Mouse (Mus musculus): ENCODE results near the gene Mtor. TPM values are rescaled to one million over a fixed set of nuclear protein-coding genes. Genes with fewer than 3 reads are reported as not detected.

Gene Mtor
- polyA plus RNA-seq, 1 experiment = 9.4 TPM

DNA sequence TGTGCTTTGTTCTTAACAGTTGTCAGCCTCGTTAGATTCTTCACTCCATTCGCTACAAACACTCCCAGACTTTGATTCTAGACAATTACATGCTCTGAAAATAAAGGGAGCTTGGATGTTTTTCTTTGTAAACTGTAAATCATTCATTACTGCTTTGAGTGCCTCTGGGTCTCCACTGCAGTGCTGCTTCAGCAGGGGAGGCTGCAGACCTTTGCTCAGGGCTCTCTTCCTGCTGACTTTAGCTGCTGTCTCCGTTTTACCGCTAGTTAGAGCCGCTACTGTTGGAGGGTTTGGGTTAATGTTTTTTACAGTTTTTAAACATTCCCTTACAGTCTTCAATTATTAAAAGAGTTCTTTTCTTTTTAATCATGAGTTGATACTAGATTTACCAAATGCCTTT lies 25.1 kb downstream of the Mtor start:
- 83% methylated on average over 5 of the region's 5 CpGs for WGBS
- DNase-seq (ENCODE audit: low read depth, low spot score) = no peak

DNA sequence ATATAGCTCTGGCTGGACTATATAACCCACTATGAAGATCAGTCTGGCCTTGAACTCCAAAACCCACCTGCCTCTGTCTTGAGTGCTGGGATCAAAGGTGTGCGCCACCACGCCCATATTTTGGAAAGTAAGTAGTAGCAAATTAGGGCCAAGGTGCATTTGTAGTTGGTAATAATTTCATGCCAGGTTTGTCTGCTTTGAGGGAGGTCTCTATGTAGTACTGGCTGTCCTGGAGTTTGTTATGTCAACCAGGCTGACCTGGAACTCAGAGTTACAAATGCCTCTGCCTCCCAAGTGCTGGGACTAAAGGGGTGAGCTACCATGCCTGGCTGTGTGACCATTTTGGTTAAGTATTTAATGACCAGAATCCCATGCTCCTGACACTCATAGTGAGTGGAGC lies 31.8 kb downstream of the Mtor start:
- no peak for DNase-seq (ENCODE audit: low read depth, low spot score)
- 96% methylated on average over 2 of the region's 2 CpGs for WGBS

DNA sequence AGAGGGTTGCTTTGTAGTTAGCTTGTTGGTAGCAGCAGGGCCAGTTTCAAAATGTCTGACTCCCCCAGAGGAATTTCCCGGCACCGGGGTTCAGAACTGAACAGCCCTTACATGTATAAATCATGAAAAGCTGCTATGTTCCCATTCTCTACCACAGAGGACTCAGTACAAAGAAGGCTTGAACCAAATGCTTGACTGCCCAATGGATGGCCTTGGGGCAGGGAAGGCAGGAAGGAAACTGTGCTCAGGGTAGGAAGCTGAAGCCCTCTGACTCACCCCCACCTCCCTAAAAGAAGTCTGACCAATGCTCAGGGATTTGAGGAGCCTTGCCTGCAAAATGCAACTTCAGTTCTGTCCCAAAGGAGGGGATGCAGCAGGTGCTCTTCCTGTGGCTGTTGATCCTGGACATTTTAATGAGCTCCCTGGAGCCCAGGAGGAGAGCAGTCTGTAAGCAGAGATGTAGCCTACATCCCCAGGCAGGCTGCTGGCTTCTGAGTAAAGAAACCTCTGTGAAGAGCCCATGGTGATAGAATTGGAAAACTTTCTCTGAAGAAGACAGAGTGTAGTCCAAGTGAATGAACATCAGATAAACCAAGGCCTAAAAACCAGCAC lies 33.3 kb downstream of the Mtor start:
- DNase-seq (ENCODE audit: low read depth, low spot score) = no peak
- WGBS = 96% methylated on average over 2 of the region's 2 CpGs

DNA sequence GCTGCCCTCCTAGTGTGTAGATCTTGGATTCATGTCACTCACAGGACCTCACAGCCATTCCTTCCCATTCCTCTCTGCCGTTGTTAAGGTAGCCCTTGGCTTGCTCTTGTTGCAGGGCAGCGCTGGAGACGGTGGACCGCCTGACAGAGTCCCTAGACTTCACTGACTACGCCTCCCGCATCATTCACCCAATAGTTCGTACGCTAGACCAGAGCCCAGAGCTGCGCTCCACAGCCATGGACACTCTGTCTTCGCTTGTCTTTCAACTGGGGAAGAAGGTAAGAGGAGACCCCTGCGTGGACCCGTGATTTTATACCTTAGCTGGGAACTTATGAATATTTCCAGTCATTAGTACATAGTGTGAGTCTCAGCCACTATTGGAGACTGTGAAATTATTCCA lies 36.1 kb downstream of the Mtor start:
- 97% methylated on average over 12 of the region's 12 CpGs for WGBS

DNA sequence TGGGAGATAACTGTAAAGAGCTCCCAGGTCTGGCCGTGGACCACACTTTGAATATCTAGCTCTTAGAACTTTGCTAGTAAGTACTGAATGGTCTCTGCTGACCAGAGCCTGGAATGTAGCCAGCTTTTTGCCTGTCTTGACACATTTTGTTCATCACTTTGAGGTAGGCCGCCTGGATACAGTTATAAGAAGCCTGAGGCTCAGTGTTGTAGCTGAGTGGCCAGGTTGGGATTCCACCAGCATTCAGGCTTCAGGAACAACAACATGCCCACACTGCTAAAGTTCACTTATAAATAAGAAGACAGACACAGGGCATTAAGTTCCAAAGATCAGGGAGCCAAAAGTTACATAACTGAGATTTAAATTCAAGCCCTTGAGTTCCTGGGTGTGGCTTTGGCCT lies 39.4 kb downstream of the Mtor start:
- no peak for DNase-seq (ENCODE audit: low read depth, low spot score)
- 80% methylated on average over 2 of the region's 2 CpGs for WGBS

More for the DNA sequence above, 36.1 kb downstream of the Mtor start:
- no peak for DNase-seq (ENCODE audit: low read depth, low spot score)

DNA sequence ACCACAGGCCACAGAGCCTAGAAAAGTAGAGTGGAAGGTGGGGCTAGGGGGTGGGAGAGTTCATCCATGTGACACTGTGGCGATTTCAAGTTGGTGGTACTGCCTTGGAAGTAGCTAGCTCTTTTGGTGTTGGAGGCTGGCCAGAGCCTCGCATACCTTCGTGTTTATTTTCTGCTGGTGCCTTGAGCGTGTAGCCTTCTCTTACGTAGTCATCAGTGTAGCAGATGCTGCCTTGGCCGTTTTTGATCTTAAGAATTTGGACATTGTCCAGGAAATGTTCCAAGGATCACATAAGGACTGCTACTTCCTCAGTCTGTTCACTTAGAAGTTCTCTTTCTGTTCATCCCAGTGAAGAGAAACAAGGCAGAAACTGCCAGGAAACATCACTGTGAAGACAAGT lies 42.1 kb downstream of the Mtor start:
- DNase-seq (ENCODE audit: low read depth, low spot score) = no peak
- WGBS = 47% methylated on average over 6 of the region's 6 CpGs

DNA sequence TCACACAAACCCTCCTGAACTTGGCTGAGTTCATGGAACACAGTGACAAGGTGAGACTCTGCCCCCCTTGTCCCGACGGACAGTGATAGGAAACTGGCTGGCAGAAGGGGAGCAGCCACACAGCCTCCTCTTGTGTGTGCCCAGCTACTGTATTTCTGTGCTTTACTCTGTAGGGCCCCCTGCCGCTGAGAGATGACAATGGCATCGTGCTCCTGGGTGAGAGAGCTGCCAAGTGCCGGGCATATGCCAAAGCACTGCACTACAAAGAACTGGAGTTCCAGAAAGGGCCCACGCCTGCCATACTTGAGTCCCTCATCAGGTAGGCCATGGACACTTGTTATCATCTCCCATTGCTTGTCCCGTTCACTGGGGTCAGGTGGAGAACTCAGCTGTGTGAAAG lies 43.0 kb downstream of the Mtor start:
- no peak for DNase-seq (ENCODE audit: low read depth, low spot score)
- 90% methylated on average over 7 of the region's 7 CpGs for WGBS

DNA sequence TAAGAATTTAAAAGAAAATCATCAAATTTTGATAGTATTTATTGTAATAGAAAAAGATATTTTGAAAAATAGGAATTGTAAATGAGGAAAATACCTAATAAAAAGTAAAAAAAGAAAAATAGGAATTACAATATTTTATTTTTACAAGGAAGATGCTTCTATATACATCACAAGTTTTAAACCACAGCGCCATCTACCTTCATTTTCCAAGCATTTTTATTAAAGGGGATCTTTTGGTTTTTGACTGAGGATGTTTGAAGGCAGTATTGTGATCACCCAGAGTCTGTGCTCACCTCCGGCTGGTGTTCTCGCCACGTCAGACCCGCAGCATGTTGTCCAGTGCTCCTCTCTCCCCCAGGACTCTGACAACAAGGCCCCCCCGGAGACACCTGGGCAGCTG lies 46.7 kb downstream of the Mtor start:
- no peak for DNase-seq (ENCODE audit: low read depth, low spot score)
- 97% methylated on average over 6 of the region's 6 CpGs for WGBS

DNA sequence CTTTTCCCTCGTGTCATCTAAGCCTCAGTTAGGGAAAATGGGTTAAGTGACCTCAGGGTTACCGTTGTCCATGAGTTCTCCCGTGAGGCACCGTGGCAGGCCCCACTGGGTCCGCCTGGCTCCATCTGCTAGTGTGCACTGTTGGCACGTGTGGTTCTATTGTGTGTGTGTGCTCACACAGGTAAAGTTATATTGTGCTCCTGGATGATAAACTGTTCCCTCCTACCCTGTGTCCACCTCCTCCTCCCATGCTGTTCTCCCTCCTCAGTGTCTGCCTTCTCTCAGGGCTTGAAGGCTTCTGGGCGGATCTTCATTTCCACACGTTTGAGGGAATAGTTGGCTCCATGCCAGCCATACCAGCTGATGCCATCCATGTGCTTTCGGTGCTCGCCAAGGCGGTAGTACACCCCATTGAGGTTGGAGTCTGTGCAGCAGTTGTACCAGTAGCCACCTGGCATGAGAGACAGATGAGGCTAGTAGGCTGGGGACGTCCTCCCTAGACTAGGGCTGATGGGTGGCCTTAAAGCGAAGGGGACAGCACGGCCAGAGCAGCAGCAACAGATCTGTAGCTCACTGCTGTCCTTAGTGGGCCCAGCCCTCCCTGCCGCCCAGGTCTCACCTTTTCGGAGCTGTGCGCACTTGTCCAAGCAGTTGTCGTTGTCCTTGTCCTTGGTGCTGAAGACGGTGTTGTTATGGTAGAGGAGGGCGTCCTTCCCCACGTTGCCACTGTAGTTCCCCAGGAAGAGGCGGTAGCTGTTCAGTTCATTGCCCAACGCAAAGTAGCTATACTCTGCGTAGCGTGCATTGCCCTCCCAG lies 47.7 kb downstream of the Mtor start:
- DNase-seq (ENCODE audit: low read depth, low spot score) = no peak
- 87% methylated on average over 25 of the region's 25 CpGs for WGBS

DNA sequence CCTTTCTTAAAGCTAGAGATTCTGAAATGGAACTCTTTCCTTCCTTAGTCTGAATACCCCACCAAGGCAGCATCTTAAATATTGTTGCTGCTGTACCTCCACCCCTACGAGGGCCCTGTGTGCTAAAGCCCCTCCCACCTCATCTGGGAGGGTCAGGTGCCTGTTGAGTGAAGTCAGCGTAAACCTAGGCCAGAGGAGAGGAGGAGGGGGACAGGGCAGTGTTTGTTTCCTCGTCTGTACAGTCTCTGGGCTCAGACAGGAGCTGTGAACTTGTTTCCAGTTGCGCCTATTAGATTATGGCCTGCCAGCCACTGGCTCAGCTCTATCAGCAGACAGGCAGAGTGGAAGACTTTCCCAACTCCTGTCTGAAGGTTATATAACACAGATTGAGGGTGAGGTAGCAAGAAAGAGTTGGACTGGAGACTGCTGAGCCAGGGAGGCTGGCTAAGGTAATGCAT lies 52.0 kb downstream of the Mtor start, which contains the start of gene Angptl7:
TSS of gene Angptl7 (minus strand) at position 51 of the 458 bp plus-strand sequence.
- no peak for DNase-seq (ENCODE audit: low read depth, low spot score)
- 53% methylated on average over 4 of the region's 4 CpGs for WGBS

DNA sequence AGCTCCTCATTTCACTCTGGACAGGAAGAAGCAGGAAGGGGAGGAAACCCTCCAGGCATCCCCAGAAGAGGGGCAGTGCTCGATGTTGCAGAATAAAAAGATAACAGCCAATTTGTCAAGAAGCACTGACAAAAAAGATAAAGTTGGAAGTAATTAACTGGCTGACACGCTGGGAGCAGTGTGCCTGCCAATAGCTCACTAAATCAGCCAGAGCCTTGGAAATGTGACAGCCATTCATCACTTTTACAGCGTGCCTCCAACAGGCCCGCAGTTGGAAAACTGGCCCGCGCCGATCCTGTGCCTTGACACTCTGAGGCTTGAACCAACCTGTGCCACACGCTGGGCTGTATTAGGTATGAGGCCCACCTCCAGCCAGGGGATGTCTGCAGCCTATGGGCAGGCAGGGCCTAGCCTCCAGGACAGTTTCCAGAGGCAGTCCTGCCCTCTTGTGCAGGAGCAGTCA lies 56.1 kb downstream of the Mtor start:
- 30% methylated on average over 8 of the region's 8 CpGs for WGBS
- no peak for DNase-seq (ENCODE audit: low read depth, low spot score)

DNA sequence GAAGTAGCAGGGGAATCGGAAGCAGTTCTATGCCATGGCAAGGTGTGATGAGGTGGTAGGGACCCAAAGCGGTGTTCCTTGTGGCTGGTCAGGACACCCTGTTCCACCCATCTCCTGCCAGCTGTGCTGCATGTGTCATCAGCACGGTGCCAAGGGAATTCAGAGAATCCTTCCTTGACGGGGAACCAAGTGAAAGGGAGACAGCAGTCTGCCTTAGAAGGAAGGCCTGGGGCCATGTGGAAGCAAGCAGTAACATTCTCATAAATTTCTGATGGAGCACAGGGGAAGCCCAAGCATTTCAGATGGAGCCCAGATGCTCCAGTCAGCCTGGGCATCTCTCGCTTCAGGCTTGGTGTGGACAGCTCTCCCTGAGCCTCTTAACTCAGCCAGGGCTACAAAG lies 59.2 kb downstream of the Mtor start:
- no peak for DNase-seq (ENCODE audit: low read depth, low spot score)
- 82% methylated on average over 5 of the region's 5 CpGs for WGBS

DNA sequence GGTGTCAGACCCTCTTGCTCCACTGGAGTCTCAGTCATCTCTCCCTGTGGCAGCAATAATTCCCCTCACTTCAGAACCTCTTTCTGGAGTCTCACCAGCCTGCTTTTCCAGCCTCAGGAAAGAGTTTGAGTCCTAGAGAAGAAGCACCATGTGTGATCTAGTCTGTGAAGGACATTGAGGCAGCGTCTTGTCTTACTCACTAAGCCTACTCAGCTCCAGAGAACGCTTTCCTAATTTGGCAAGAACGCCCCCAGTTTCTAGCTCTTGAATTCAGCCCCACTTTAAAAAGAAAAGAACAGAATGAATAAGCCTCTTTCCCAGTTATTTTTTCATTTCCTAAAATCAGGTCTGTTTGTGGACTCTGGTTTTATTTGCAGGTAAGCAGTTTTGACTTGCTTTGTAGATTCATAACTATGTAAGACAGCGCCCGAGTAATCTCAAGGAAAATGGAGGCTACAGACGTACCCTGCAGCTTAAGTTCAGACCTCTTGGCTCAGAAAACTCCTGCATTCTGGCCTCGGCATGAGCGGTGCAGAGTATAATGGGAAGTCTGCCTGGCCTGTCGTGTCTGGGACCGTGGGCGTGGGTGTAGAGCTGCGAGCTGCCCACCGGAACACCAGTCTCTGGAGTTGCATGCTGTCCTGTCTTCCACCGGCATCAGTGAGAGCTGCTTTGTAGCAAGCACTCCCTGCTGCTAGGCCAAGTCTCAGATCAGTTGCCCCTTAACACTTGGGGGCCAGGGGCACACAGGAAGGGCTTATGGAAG lies 59.9 kb downstream of the Mtor start:
- DNase-seq (ENCODE audit: low read depth, low spot score) = no peak
- 93% methylated on average over 14 of the region's 14 CpGs for WGBS

DNA sequence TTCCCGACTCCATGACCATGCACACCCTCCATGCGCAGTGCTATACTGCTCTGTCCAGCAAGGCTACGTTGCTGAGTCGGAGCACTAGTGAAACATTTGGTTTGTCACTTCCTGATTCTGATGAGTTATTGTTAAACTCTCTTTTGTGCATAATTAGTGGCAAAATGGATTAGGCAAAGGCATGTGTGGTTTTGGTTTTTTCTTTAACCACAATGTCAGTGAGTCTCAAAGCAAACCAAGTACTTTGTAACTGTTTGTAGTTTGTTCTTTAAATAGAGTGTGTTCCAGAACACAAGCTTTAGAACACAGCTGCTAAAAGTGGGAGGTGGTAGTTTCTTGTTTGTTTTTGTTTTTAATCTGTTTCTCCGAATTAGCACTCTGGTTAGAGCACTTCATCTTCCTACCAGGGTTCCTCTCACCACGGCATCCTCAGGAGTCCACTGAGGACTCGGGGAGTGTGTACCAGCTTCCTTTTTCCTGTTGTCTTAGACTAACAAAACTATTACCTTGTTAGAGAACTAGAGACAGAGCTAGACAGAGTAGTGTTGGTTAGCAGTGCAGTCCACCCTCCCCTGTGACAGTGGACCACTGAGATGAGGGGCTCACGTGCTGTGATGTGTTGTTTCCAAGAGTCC lies 61.2 kb downstream of the Mtor start:
- DNase-seq (ENCODE audit: low read depth, low spot score) = no peak
- 79% methylated on average over 8 of the region's 8 CpGs for whole genome bisulfite sequencing

DNA sequence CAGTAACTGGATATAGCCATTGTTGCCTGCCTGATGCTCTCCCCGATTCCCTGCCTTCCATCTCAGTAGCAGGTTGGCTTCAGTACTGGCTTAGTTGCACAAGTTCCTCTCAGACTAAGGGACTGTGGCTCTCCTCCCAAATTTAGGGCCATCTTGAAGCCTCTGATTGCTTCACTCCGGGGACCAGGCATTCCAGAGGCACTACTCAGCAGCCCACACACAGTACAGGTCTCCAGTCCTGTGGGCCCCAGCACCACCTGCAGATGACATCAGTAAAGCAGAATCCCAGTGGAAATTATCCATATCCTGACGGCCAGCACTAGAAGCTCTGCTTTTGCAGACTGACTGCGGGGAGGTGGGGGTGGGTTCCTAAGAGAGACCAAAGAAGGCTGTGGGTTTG lies 62.3 kb downstream of the Mtor start:
- WGBS = 72% methylated on average over 4 of the region's 4 CpGs
- no peak for DNase-seq (ENCODE audit: low read depth, low spot score)

DNA sequence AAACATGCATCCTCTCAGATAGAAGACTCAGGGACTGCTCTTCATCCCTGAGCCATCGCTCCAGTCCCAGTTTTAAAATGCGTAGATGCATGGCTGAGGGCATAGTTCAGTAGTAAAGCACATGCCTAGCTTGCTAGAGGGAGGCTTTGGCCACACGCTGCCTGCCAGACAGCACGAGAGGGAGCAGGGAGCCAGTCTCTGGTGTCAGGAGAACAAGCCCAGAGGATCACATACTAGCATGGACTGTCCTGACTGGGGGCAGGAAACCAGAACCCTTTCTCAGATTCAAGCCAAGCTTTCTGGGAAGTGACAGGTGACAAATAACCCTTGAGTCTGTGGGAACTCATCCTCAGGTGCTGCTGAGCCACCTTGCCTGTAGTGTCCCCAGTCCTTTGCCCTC lies 62.9 kb downstream of the Mtor start:
- 97% methylated on average over 4 of the region's 4 CpGs for WGBS
- no peak for DNase-seq (ENCODE audit: low read depth, low spot score)

DNA sequence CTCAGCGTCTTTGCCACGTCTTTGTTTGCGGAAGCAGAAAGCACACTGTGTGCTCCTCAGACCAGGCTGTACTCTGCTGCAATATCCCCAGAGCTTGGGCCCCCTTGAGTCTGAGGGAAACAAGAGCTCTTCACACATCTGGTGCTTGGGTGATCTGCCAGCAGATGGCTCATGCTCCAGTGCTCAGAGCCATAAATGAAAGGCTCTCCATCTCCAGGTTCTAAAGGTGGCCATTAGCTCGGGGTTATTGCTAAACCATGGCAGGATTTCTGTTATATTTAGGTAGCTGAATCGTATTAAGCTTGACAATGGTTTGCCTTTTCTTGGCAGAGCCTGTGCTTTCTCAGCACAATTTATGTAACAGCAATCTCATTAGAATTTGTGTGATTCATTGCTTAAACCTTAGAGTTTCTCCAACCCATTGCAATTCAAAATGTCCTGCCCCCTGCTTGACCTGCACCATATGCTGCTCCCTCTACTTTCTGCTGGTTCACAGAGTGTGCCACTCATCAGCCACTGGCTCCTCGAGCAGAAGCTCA lies 64.7 kb downstream of the Mtor start:
- DNase-seq (ENCODE audit: low read depth, low spot score) = no peak
- WGBS = 64% methylated on average over 6 of the region's 6 CpGs

DNA sequence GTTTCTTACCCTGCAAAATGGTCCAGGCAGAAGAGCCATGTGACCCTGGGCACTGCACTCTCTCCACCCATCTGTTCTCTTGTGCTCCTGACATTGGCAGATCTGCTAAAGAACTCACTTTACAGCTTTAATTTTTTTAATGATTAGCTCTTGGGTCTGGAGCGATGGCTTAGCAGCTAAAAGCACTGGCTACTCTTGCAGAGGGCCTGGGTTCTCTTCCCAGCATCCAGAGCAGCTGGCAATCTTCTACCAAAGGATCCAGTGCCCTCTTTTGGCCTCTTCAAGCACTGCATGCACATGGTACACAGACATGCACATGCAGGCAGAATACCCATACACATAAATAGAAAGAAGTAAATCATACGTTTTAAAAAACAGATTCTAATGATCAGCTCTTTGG lies 66.9 kb downstream of the Mtor start:
- no peak for DNase-seq (ENCODE audit: low read depth, low spot score)
- 92% methylated on average over 2 of the region's 2 CpGs for WGBS

DNA sequence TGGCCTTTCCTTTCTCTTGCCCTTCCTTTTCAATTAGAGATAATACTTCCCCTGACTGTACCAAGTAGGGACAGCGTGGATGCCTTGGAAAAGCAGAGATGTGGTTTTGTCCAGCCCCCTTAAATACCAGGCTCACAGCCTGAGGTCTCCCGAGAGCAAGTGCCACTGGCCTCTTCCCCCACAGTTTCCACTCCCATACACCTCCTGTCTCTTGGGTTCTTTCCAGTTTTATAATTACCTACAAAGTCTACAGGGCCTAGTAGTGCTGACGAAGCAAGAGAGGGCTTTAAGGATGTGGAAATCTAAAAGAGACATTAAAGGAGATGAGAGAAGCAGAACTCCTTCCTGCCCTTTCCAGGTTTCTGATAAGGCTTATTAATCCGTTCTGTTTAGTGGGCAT lies 69.4 kb downstream of the Mtor start:
- WGBS = 79% methylated on average over 4 of the region's 4 CpGs
- DNase-seq (ENCODE audit: low read depth, low spot score) = no peak

All from large intestine, adult 2 months (tissue).